7 mouse cellular contexts compared by ENCODE assay signal in genomic region chr13:5862626-5863407, GRCm38 (mm10). TPM values are rescaled to one million over a fixed set of nuclear protein-coding genes. Genes with fewer than 3 reads are reported as not detected.
DNase-seq lines count a peak whose midpoint lies in the region; ATAC-seq lines count a peak whose summit lies in the region.

No protein-coding gene starts in this region.

- peak overlapping the region; percentile 96 for H3K27ac ChIP-seq in heart, embryonic 15.5 days
- peak overlapping the region; percentile 93 for H3K27ac ChIP-seq in midbrain, embryonic 13.5 days

- peaks cover 27% of the 10 kb centered on the region for H3K36me3 ChIP-seq in heart, embryonic 15.5 days
- peaks cover 29% of the 10 kb centered on the region for H3K36me3 ChIP-seq in midbrain, embryonic 13.5 days

- H3K9ac ChIP-seq in heart, embryonic 15.5 days: peak overlapping the region; percentile 78
- peak overlapping the region; percentile 79 for H3K9ac ChIP-seq in midbrain, embryonic 13.5 days (replicated peaks)

- peak; percentile 21 for DNase-seq in thymus, postnatal 14 days
- DNase-seq in thymus, adult 18-20 months: no peak
- peak; percentile 43 to 49 for DNase-seq in cerebellum, postnatal 25 days
- DNase-seq in kidney, postnatal 14 days: peak; percentile 50
- DNase-seq in thymus, postnatal 25 days: peak; percentile 20

- H3K9me3 ChIP-seq in heart, embryonic 15.5 days (replicated peaks): no peaks in the 10 kb centered on the region
- H3K9me3 ChIP-seq in midbrain, embryonic 13.5 days: no peaks in the 10 kb centered on the region

- peak overlapping the region; percentile 69 for H3K4me3 ChIP-seq in heart, embryonic 15.5 days
- H3K4me3 ChIP-seq in midbrain, embryonic 13.5 days (replicated peaks): peak overlapping the region; percentile 69

- peaks cover 33% of the 10 kb centered on the region for H3K4me1 ChIP-seq in heart, embryonic 15.5 days (replicated peaks)
- H3K4me1 ChIP-seq in midbrain, embryonic 13.5 days (replicated peaks): peaks cover 39% of the 10 kb centered on the region

- WGBS in heart, embryonic 15.5 days: 3% methylated on average over 16 of the region's 16 CpGs
- 5% methylated on average over 16 of the region's 16 CpGs for WGBS in midbrain, embryonic 13.5 days

- ATAC-seq in heart, embryonic 15.5 days (replicated peaks; ENCODE audit: insufficient number of reproducible peaks, insufficient read depth, low FRiP score, low read depth): no peak
- ATAC-seq in midbrain, embryonic 13.5 days: no peak

- peak overlapping the region; percentile 73 for H3K4me2 ChIP-seq in heart, embryonic 15.5 days
- H3K4me2 ChIP-seq in midbrain, embryonic 13.5 days (replicated peaks): peak overlapping the region; percentile 65

- H3K27me3 ChIP-seq in heart, embryonic 15.5 days: no peaks in the 10 kb centered on the region
- no peaks in the 10 kb centered on the region for H3K27me3 ChIP-seq in midbrain, embryonic 13.5 days

RNA-seq across cellular contexts. Expression of gene Klf6, which starts 1.5 kb away (rescaled TPM):
- 75.0 and 80.9 TPM in 2 replicates for polyA plus RNA-seq in heart, embryonic 15.5 days (2015; fragmentation: Nextera tagmentation; extraction: Ambion mirVana)
- 68.3 and 82.1 TPM in 2 replicates for polyA plus RNA-seq in midbrain, embryonic 13.5 days (2015; fragmentation: Nextera tagmentation; extraction: Ambion mirVana)

Comparison
In these comparisons a context has a peak if more than half of its experiments do, and no peak if none do; other contexts are left out.
1. DNase-seq: peak in thymus, postnatal 14 days (single experiment), cerebellum, postnatal 25 days (2 of 2), kidney, postnatal 14 days (single experiment) and thymus, postnatal 25 days (single experiment); none in thymus, adult 18-20 months (0 of 2).